Mouse (Mus musculus): ENCODE measurements around the gene Gm48552.

Gene Gm48552

DNA sequence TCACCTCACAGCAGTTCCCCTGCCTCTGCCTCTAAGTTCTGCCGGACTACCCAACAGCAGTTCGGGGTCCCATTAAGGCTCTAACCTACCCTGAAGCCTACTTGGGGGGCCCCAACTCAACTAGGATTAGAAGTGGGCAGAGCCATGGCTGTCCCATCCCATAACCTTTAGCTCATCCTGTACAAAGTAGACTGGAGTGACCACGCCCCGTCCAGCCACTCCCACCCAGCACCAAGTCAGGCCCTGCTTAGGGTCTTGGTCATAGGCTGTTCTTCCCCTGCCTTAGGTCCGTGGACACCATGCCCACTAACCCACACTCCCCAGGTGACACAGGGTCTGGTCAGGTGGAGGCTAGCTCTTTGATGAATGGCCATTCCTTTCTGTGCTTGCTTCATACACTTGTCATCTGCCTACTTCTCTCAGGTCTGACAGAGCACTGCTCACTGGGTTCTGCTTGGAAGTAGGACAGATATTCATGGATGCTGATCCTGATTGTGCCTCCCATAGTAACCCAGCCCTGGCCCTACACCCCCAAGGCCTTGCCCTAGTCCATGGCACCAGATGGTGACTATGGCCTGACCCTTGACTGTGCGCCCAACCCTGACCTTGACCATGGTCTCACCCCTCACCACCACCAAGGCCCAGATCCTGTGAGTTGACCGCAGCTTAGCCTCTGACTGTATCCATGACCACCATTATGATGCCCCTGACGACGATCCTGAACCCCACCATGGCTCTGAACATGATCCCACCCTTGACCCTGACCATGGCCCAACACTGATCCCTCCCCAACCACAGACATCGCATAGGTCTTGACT lies 30.5 kb downstream of the Gm48552 start:
- no peak for DNase-seq (ENCODE audit: inconsistent ontology term)

DNA sequence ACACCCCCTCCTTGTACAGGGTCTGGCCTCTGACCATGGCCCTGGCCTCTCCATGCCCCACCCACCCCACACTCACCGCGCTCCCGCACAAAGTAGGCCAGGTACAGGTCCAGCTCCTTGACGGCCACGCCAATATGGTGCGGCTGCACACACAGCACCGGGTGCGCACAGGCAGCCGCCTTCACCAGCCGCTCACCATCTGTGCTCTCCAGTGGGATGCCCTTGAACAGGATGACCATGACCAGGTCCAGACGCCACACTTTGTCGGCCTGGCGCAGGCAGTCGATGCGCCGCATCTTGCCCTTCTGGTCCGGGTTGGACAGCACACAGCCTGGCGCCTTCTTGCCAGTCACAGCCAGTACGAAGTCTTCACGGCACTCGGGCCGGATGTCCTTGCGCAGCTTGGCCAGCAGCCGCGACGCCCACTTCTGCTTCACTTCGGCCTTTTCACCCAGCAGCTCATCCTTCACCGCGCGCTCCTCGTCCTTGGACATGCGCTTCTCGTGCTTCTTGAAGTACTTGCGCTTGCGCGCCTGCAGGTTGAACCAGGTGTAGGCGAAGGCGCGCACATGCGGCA lies 31.5 kb downstream of the Gm48552 start:
- DNase-seq (ENCODE audit: inconsistent ontology term), result no peak

DNA sequence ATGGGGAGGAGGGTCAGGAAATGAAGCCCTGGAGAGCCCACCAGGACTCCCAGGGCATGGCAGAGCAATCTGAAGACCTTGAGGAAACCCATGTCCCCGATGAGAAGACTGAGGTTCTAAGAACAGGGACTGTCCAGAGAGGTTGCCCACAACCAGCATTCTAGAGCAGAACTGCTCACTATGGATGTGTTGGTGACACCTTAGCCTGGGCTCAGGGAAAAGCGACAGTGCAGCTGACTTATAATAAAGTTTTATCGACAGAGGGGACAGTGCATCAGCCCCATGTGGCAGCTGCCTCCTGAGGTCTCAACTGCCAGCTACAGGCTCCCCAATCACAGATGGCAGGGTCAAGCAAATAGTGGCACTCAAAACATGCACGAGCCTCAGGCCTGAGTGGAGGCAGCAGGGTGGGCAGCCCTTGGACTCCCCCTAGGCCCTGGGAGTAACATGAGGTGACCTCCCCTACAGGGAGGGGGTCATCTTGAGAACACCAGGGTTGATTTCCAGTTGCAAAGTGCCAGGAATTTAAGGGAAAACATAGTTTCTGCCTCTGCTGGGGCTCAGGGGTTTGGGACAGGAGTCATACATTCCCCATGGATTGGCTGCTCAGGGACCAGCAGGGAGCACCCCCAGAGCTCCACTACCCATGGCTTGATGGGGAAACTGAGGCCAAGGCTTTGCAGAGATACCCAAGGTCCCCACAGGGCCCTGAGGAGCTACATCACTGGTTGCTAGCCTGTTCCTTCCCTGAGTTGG lies 32.4 kb downstream of the Gm48552 start:
- no peak for DNase-seq (ENCODE audit: inconsistent ontology term)

DNA sequence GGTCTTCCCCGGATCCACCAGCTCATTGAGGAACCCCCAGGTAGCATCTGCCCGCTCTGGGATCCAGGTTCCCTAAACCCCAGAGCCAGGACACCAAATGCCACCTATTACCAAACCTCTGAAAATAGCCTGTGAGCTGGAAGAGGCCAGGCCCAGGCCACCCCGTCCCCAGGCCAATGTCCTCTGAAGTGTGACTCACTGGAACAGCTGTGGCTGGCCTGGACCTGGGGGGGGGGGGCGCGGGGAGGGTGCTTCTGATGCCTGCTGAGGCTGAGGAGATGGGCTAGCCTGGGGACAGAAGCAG lies 32.9 kb downstream of the Gm48552 start:
- DNase-seq (ENCODE audit: inconsistent ontology term), result peak; percentile 60

DNA sequence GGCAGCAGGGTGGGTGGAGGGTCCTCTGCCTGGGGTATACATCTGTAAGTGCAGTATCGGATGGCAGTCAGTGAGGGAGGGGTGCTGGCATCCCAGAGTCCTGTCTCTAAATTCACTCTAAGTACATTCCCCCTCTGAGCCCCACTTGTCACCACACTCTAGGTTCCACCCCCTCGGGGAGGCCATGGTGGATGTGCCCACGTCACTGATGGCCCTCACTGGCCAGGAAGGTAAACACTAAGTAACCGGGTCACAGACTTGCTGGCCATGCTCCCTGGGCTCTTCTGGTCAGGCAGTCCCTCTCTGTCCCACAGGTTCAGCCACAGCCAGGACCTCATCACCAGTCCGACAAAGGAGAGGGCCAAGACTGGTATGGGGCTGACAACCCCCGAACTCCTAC lies 33.4 kb downstream of the Gm48552 start:
- no peak for DNase-seq (ENCODE audit: inconsistent ontology term)

DNA sequence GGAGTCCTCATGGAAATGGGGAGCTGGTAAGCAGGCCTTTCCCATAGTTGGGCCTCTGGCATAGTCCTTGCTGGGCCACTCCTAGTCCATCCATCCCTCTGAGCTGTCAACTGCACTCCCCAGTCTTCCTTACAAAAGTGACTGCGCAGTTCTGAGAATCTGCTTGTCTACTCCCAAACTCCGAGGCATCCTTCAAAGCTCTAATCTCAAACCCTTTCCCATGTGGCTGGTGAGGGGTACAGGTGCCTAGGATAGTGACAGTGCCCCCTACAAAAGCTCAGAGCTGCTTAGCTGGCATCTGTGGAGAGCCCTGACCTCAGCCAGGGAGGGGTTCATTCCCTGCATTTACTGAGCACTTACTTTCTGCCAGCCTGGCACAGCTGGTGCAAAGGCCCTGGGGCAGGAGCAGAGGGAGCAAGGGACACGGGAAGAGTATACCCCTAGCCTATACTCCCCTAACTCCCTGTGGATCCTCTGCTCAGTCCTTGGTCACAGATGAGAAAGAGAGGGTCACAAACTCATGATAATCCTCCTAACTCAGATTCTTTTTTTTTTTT lies 33.9 kb downstream of the Gm48552 start:
- DNase-seq (ENCODE audit: inconsistent ontology term), result no peak

DNA sequence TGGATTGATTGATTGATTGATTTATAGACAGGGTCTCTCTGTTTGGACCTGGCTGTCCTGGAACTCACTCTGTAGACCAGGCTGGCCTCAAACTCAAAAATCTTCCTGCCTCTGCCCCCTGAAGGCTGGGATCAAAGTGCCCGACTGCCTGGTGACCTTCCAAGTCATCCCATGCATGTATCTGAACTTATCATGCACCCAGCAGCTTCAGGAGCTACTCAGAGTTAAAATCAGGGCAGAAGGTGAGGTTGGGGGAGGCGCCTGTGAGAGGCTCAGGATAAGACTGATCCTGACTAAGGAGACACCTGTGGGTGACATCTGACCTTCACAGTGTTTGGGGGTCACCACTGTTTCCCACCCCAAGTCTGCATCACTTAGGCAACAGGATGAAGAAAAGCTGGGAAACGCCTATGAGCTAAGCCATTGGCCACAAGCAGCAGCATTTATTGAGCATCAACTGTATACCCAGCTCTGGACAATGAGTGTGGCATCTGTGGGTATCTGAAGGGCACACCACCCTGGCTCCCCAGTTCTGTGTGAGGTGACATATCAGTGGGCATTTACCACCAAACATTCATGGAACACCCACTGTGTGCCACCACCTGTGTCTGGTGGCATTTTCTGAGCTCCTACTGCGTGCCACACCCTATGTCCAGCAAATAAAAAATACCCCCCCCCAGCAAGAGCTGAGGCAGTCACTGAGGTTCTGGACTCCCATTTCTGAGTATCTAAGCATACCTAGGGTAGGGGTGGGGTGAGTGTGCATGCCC lies 34.9 kb downstream of the Gm48552 start:
- no peak for DNase-seq (ENCODE audit: inconsistent ontology term)

DNA sequence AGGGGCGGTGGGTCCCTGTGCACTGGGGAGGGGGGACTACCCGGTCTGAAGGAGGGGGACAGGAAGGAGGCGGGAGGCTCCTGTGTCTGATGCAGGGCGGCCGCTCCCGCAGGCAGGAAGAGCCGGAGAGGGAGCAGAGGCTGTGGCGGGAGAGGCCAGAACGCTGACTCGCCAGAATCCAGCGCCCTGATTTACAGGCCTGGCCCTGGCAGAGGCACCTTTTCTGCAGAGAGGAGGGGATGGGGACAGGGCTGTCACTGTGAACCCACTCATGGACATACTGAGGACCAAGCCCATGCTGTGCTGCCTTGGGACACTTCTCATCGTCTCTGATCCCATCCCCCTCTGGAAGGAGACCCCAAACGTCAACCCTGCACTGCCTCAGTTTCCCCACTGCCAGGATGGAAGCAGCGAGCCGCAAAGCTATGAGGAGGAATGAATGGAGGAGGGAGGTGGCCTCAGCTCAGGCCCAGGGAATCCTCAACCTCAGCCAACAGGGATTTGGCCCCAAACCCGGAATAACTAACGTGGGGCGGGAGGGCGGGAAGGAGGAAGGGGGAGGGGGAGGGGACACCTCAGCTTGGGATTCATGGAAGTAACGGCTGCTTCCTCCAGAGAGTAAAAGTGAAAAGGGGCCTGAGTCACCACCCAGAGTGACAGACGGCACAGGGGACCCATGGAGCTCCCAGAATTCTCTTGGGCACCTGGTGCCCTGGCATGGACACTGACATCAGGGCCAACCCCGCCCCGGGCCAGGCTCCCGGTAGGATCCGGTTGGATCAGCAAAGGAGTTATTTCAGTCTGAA lies 35.6 kb downstream of the Gm48552 start:
- peak; percentile 90 for DNase-seq (ENCODE audit: inconsistent ontology term)

DNA sequence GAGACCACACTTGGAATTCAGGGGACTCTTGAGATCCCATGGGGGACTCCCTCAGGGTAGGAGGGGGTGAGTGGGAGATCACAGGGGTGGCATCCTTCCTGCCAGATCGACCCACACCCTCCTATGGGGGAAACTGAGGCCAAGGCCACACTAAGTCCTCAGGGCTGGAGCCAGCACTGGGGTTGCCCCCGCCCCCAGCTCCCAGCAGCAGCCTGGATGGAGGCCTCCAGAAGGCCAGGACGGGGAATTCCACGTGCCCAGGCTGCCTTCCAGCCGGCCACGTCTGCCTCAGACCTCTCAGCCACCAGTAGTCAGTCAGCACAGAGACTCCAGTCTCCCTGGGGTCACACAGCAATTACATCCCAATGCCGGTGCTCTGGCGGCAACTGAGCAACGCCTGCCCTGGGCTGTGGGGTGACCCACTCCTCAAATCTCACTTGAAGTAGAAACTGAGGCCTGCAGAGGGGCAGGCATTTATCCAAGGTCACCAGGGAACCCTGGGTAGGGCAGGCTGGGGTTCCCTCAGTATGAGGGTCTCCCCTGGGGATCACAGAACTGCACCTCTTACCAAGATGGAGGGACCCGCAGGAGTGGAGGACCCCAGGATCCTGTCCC lies 36.5 kb downstream of the Gm48552 start:
- peak; percentile 76 for DNase-seq (ENCODE audit: inconsistent ontology term)

DNA sequence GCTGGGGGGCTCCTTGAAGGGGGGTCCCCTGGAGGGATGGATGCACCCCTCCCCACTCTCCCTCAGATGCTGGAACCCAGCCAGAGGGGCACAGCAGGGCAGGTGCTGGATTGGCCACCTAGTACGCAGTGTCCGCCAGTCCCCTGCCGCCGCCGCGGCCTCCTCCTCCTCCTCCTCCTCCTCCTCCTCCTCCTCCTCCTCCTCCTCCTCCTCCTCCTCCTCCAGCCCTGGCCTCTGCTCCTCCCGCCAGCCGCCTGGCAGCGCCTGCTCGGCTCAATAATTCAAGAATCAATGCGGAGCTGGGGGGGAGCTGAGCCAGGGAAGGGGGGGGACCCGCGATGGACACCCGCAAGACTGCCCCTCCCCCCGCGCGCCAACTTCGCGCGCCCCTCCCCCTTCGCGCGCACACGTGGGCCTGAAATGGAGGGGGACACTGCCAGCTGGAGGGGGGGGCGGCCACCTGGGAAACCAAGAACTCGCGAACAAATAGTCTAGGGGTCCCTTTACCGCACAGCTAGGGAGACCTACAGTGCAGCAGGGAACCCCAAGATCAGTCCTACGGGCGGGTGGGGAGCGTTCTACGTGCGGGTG lies 37.4 kb downstream of the Gm48552 start:
- peak; percentile 62 for DNase-seq (ENCODE audit: inconsistent ontology term)

DNA sequence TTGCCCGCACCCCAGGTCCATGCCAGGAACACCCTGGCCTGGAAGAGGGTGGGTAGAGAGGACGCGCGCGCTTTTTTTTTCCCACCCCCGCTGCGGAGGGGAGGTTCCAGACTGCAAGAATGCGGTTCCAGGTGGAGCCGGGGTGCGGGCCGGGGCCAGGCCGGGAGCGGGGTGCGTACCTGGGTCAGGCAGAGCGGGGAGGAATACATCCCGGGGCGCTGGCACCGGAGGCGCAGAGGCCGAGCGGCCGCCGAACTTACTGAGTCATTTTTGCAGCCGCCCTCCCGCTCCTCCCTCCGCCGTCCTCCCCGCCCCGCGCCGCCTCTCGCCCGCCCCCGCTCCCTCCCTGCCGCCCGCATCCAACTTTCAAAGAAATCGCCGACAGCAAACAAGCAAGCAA lies 38.1 kb downstream of the Gm48552 start:
- peak; percentile 83 for DNase-seq (ENCODE audit: inconsistent ontology term)

DNA sequence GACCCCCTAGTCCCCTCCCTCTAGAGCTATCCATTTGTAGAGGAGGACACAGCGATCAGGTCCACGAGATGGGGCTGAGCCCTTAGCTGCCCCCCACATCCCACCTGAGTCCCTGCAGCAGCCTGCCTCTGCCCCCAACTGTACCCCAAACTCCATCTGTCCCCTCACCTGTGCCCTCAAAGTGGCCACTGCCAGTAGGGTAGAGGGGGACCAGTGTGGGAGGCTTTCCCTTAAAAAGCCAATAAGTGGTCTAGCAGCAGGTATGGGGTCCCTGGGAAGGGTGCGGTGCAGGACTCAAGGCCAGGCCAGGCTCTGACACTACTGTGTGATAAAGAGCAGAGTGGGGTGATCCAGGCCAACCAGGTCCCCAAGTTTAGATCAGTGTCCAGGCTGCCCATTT lies 38.5 kb downstream of the Gm48552 start:
- DNase-seq (ENCODE audit: inconsistent ontology term), result no peak

DNA sequence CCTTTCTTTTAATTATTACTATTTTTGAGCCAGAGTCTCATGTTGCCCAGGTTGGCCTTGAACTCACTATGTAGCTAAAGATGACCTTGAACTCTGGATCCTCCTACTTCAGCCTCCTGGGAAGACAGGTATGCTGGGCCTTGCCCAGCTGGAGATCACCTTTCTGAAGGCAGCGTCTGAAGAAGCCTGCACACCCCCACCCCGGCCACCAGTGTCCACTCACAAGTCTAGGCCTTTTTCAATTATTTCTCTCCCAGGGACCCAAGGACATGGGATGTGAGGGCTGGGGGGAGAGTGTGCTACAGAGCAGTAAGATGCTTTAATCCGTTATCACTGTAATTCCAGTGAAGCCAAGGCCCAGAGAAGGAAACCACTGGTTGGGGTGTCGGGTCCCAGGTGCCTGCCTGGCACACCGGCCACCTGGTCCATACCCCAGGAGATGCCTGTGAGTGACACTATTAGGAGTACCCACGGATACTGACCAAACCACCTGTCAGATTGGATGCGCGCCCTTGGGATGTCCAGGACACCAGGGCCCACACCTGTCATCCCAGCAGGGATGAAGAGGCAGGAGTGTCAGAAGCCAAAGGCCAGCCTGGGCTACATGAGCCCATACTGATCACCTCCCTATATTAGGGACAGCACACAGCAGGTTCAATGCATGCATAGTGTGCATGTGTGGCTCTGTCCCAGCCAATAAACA lies 39.1 kb downstream of the Gm48552 start:
- no peak for DNase-seq (ENCODE audit: inconsistent ontology term)

DNA sequence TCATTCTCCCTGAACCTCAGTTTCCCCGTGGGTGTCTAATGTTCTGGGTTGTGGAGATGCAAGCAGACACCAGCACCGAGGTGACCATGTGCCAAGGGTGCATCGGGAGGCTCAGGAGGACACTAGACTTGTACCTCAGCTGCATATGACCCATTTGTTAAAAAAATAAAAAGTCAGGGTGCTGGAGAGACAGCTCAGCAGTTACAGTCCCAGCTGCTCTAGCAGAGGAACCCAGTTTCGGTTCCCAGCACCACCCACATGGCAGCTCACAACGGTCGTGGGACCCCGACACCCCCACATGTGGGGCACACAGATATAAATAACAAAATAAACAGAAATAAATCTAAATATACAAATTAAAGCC lies 39.7 kb downstream of the Gm48552 start:
- DNase-seq (ENCODE audit: inconsistent ontology term), result no peak

DNA sequence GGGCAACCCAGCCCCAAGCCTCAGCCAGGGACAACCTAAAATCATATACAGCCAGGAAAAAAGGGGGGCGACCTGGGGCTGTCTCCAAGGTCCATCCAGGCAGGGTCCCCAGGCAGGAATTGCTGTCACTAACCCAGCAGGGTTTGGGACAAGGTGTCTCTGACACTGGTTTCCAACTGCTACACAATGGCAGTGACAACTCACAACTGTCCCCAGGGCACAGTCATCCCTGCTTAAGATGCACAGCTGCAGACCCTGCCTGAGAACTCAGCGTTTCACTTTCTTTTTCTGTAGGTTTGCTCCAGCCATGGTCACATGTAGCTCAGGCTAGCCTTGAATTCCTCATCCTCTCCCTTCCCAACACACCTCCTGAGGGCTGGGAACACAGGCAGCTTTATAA lies 40.3 kb downstream of the Gm48552 start:
- no peak for DNase-seq (ENCODE audit: inconsistent ontology term)

DNA sequence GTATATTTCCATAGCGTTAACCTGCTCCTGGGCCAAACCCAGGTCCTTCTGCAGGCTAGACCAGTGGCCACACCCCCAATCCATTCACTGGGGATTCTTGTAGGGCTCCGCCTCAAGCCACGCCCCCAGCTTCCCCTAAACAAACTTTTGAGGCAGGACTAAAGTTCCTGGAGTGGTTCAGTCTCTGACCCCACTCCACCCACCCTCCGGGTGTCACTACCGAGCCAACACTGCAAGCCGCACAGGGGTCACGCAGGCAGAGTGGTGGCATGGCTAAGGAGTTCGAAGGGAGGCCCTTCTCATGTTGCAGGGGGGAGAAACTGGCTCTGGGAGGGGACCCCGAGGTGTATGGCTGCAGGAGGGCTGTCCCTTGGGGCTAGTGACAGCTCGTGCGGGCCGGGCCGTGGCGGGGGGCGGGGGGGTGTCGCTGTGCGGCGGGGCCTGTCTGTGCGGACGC lies 40.8 kb downstream of the Gm48552 start:
- DNase-seq (ENCODE audit: inconsistent ontology term), result peak; percentile 89

DNA sequence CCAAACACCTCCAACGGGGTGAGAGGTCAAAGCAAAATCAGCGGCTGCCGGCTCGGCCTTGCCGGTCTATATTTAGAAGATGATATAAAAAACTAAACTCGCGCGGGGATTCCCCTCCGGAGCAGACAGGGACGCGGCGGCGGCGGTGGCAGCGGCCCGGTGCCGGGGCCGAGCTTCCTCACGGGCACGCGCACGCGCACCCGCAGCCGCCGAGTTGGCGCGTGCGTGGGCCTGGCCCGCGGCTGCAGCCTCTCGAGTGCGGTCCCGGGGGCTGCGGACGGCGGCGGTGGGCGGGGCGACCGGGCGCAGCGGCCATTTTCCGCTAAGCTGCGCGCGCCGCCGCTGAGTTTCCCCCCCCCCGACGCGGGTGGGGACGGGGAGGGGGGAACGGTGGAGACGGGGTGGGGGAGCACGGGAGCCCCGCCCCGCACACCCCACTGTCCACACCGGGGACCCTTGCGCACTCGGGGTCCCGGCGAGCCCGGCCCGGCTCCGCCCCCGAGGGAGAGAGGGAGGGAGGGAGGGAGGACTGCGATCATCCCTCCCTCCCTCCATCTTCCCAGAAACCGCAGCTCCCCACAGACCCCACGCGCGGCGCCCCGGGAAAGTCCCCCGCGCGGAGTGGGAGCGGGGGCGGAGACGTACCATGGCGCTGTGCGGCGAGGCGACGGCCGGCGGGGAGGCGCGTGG lies 41.5 kb downstream of the Gm48552 start:
- DNase-seq (ENCODE audit: inconsistent ontology term), result peak; percentile 87

DNA sequence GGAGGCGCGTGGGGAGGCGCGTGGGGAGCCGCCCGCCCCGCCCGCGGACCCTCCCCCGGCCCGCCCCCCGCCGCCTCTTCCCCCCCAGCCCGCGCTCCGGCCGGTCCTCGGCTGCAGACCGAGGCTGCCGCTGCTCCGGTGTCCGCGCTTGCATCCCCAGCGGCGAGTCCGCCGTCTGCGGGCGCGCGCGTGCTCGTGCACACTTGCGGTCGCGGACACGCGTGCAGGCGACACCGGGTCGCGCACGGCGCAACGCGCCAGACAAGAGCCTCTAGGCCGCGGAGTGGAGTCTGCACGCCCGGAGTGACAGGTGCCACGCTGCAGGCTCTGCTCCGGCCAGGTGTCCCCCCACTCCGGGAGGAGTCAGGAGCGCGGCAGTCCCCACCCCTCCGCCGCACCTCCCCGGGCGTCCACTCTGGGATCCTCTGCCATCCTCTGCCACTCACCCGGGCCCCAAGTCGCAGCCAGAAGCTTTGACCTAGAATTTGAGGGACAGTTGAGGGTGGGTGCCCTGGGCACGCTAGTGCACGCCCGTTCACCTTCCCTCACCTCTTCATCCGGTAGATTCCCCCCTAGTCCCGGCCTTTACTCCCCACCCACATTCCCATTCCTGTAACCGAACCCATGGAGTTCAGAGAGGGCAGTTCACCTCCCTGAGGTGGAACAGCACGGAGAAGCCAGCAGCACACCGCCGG lies 42.2 kb downstream of the Gm48552 start:
- peak; percentile 67 for DNase-seq (ENCODE audit: inconsistent ontology term)
